Mouse (Mus musculus) embryonic facial prominence, embryonic 13.5 days (tissue): ENCODE results near the gene Ppp4r4. TPM values are rescaled to one million over a fixed set of nuclear protein-coding genes. Genes with fewer than 3 reads are reported as not detected.
A peak's percentile ranks its signal among the peaks of the same experiment; 100 is the strongest.
"Not testable (repeated sequence)": the region's sequence is repeated elsewhere in the genome, so short reads cannot be mapped to it uniquely, and the experiment has no call there.

Experiments
- ATAC-seq: fragments of 200-750 bp; cut with Nextera tagmentation; 2 replicates; pipeline ENCODE4 v1.8.0; 2017; ENCODE audit warnings: low read depth; ENCODE audit not compliant: insufficient number of reproducible peaks, insufficient read depth, low FRiP score, low TSS enrichment
- H3K27ac ChIP-seq: fragments of 300-500 bp; sonication (generic); 2 replicates; pipeline ENCODE4 v1.5.1; 2015; ENCODE audit warnings: moderate library complexity, mild to moderate bottlenecking, inconsistent platforms
- H3K27me3 ChIP-seq: fragments of 300-500 bp; sonication (generic); 2 replicates; pipeline ENCODE4 v1.6.1; 2015; ENCODE audit warnings: mild to moderate bottlenecking, inconsistent platforms
- H3K36me3 ChIP-seq: fragments of 300-500 bp; sonication (generic); 2 replicates; pipeline ENCODE4 v1.6.1; 2015; ENCODE audit warnings: mild to moderate bottlenecking, inconsistent platforms
- H3K4me1 ChIP-seq: fragments of 300-500 bp; sonication (generic); 2 replicates; pipeline ENCODE4 v1.6.1; 2015; ENCODE audit warnings: inconsistent platforms
- H3K4me2 ChIP-seq: fragments of 300-500 bp; sonication (generic); 2 replicates; pipeline ENCODE4 v1.6.1; 2015; ENCODE audit warnings: moderate library complexity, mild to moderate bottlenecking, inconsistent platforms
- H3K4me3 ChIP-seq: fragments of 300-500 bp; sonication (generic); 2 replicates; pipeline ENCODE4 v1.5.1; 2015; ENCODE audit warnings: mild to moderate bottlenecking, inconsistent platforms
- H3K9ac ChIP-seq: fragments of 300-500 bp; sonication (generic); 2 replicates; pipeline ENCODE4 v1.6.1; 2015; ENCODE audit warnings: mild to moderate bottlenecking, inconsistent platforms
- H3K9me3 ChIP-seq: fragments of 300-500 bp; sonication (generic); 2 replicates; pipeline ENCODE4 v1.6.1; 2016; ENCODE audit warnings: inconsistent platforms
- WGBS: fragments of 180-500 bp; shearing (Covaris S2); methylation state at CpG from one replicate; pipeline ENCODE4 v1.1.7; 2015; ENCODE audit warnings: mixed read lengths; 5-methylcytosine and 5-hydroxymethylcytosine counted together
- polyA plus RNA-seq: library from polyadenylated mRNA; unstranded; fragments of >200 nt; fragmentation: Nextera tagmentation; extraction: Ambion mirVana; gene quantifications from 2 replicates; pipeline ENCODE4 v1.2.1, GENCODE M21; 2015

Gene Ppp4r4
- polyA plus RNA-seq, 1 experiment from 2014 or later = 2.8 TPM

GRCm38 (mm10) chr12:103643818-103644217, 111.7 kb downstream of the Ppp4r4 start:
- H3K4me2 ChIP-seq = no peak overlapping the region
- H3K4me3 ChIP-seq = no peak overlapping the region
- H3K9ac ChIP-seq = no peak overlapping the region
- peaks cover 8% of the 10 kb centered on the region for H3K4me1 ChIP-seq
- H3K27me3 ChIP-seq = no peaks in the 10 kb centered on the region
- 70% methylated on average over 3 of the region's 3 CpGs for WGBS
- H3K9me3 ChIP-seq = no peaks in the 10 kb centered on the region
- H3K27ac ChIP-seq = peak overlapping the region; percentile 85
- H3K36me3 ChIP-seq = no peaks in the 10 kb centered on the region
- no peak for ATAC-seq

DNA sequence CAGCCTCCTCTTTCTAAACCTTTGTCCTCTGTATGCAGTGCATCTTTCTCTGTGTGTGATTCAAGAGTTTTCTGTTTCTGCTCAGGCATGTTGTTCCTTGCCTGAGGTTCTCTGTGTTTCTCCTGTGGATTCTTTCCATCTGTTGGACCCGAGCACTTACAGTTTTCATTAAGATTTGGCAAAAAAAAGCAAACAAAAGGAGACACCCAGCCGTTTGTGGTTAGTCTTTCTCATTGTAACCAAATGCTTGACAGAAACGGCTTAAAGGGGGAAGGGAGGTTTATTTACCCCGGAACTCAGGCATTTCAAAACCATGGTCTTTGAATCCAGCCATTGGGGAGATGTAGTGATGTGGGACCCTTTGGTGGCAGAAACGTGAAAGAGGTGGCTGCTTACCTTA, 112.5 kb downstream of the Ppp4r4 start:
- WGBS = 5% methylated on average over 5 of the region's 5 CpGs
- Histone ChIP-seq H3K27me3 (no peaks in the 10 kb centered on the region), H3K9me3 (no peaks in the 10 kb centered on the region), H3K4me3 (no peak overlapping the region), H3K27ac (peak overlapping the region; percentile 85), H3K4me2 (0 out of 2 replicates have a peak overlapping the region, but pooled peaks have one; percentile 16), H3K4me1 (peaks cover 8% of the 10 kb centered on the region), H3K36me3 (no peaks in the 10 kb centered on the region), H3K9ac (no peak overlapping the region)
- no peak for ATAC-seq

DNA sequence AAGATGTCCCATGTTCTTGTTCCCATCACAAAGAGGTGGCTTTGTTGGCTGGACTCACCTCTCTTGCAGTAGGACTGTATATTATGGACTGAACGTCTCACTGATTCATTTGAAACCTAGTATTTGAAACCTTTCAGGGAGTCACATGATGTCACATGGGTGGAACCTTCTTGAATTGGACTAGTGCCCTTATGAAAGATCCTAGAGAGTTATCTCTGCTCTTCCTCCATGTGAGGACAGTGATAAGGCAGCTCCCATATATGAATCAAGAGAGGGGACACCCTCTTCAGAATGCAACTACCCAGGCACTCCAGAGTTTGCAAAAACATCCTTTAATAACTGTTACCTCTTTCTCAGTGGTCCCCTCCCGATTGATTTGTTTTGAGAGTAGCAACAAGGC, 114.2 kb downstream of the Ppp4r4 start:
- Histone ChIP-seq H3K36me3 (no peaks in the 10 kb centered on the region), H3K4me1 (peaks cover 8% of the 10 kb centered on the region), H3K9me3 (0 out of 2 replicates have a peak, but pooled peaks cover 4% of the 10 kb centered on the region), H3K9ac (no peak overlapping the region), H3K4me3 (no peak overlapping the region), H3K4me2 (no peak overlapping the region), H3K27me3 (no peaks in the 10 kb centered on the region), H3K27ac (no peak overlapping the region)
- no peak for ATAC-seq
- WGBS = 74% methylated on average over 2 of the region's 2 CpGs

GRCm38 (mm10) chr12:103653836-103654235, 121.8 kb downstream of the Ppp4r4 start:
- Histone ChIP-seq H3K4me3 (no peak overlapping the region), H3K27ac (no peak overlapping the region), H3K9me3 (0 out of 2 replicates have a peak, but pooled peaks cover 4% of the 10 kb centered on the region), H3K9ac (no peak overlapping the region), H3K36me3 (no peaks in the 10 kb centered on the region), H3K27me3 (no peaks in the 10 kb centered on the region), H3K4me1 (no peaks in the 10 kb centered on the region), H3K4me2 (no peak overlapping the region)
- 96% methylated on average over 2 of the region's 2 CpGs for WGBS
- no peak for ATAC-seq

DNA sequence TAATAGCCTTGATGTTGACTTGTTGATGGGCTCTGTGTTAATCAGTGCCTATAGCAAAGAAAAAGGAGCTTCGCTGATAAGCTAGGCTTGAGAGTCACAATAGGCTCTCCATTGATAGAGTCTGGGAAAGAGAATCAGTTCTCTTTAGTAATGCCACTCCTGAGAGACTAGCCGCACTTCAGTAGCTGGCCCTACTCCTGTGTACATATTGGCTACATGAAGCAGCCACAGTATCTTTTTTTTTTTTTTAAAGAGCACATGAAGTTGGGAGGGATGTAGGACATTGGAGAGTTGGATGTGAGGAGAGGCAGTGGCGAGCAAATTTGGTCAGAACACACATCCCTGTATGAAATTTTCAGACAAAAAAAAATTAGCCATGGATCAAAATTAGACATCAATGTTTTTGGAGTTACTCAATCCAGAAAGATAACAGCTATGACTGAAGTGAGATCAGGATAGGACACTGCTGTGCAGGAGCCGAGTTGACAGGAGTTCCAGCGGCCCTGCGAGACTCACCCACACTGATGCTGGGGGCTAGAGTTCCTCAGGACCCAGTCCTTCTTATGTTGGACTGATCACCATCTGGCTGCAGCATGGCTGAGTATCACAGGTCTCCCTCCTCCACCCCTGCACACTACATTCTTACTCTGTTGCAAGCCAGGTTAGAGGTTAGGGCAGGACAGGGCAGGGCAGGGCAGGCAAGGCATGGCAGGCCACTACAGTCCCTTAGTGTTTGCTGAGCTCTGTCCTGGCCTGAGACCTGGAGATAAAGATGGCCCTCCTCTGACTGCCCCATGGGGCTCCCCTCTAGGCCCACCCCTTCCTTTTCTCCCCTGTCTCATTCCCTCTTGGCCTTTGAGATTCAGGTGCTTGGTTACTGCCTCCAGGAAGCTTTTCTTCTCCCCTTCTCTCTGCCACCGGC, 123.3 kb downstream of the Ppp4r4 start:
- H3K27me3 ChIP-seq = no peaks in the 10 kb centered on the region
- H3K9ac ChIP-seq = no peak overlapping the region
- no peaks in the 10 kb centered on the region for H3K4me1 ChIP-seq
- H3K4me3 ChIP-seq = no peak overlapping the region
- 80% methylated on average over 7 of the region's 7 CpGs for WGBS
- no peaks in the 10 kb centered on the region for H3K36me3 ChIP-seq
- 0 out of 2 replicates have a peak, but pooled peaks cover 3% of the 10 kb centered on the region for H3K9me3 ChIP-seq
- H3K4me2 ChIP-seq = no peak overlapping the region
- no peak overlapping the region for H3K27ac ChIP-seq
- ATAC-seq = no peak

- H3K9ac ChIP-seq = no peak within 1 kb of the TSS
- no peak for ATAC-seq
- H3K4me3 ChIP-seq = no peak within 1 kb of the TSS
- no peaks in the 10 kb centered on the region for H3K4me1 ChIP-seq
- no peak within 1 kb of the TSS for H3K4me2 ChIP-seq
- H3K9me3 ChIP-seq = no peaks in the 10 kb centered on the region
- H3K27me3 ChIP-seq = no peaks in the 10 kb centered on the region
- H3K27ac ChIP-seq = no peak within 1 kb of the TSS
- WGBS = 73% methylated on average over 9 of the region's 9 CpGs
- H3K36me3 ChIP-seq = no peaks in the 10 kb centered on the region
Observed at GRCm38 (mm10) chr12:103656848-103657626, 125.0 kb downstream of the Ppp4r4 start, which contains the start of gene Serpina6. Serpina6 (minus strand) TSS chr12:103657212.

DNA sequence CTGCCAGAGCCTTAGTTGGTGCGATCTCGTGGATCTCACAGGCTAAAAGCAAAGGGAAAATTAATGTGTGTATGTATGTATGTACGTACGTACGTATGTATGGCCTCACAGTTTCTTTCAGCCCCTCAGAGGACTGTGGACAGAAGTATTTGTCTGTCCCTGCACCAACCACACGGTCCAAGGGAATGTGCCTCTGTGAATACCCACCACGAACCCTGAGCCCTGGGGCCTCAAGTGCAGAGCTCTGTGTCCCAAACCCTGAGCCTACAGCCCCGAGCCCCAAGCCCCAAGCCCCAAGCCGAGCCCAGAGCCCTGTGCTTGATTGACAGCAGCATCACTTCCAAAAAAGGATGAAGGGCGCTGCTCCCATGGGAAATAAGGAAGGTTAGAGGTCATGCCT, 125.9 kb downstream of the Ppp4r4 start:
- H3K4me3 ChIP-seq = no peak overlapping the region
- 80% methylated on average over 10 of the region's 10 CpGs for WGBS
- no peaks in the 10 kb centered on the region for H3K9me3 ChIP-seq
- no peak overlapping the region for H3K27ac ChIP-seq
- H3K27me3 ChIP-seq = no peaks in the 10 kb centered on the region
- H3K9ac ChIP-seq = no peak overlapping the region
- no peaks in the 10 kb centered on the region for H3K4me1 ChIP-seq
- H3K4me2 ChIP-seq = no peak overlapping the region
- no peaks in the 10 kb centered on the region for H3K36me3 ChIP-seq
- ATAC-seq = no peak

DNA sequence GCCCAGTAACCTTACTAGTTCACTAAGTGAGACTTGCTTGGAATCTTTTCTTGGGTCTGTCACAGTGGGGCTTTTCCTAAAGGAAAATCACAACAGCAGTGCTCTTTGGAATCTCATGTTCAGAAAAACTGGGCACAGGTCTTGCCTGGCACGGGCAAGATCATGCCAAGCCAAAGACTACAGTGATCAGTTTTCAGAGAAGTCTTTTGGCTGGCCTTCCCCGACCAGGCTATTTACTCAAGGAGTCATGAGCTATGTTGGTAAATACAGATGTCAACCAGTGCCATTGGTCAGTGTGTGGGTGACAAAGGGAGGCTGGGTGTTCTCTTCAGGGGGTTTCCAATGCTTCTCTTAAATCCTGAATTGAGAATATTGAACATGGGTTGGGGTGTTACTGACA, 127.1 kb downstream of the Ppp4r4 start:
- WGBS = 87% methylated on average over 2 of the region's 2 CpGs
- Histone ChIP-seq H3K4me1 (no peaks in the 10 kb centered on the region), H3K27me3 (no peaks in the 10 kb centered on the region), H3K27ac (no peak overlapping the region), H3K9me3 (no peaks in the 10 kb centered on the region), H3K4me2 (no peak overlapping the region), H3K9ac (no peak overlapping the region), H3K4me3 (no peak overlapping the region), H3K36me3 (no peaks in the 10 kb centered on the region)
- ATAC-seq = no peak

- Histone ChIP-seq H3K27me3 (no peaks in the 10 kb centered on the region), H3K9ac (no peak overlapping the region), H3K27ac (no peak overlapping the region), H3K9me3 (no peaks in the 10 kb centered on the region), H3K4me3 (no peak overlapping the region), H3K4me2 (no peak overlapping the region), H3K4me1 (no peaks in the 10 kb centered on the region), H3K36me3 (no peaks in the 10 kb centered on the region)
- 78% methylated on average over 5 of the region's 5 CpGs for WGBS
- ATAC-seq = no peak
Observed at GRCm38 (mm10) chr12:103660076-103660475, 128.0 kb downstream of the Ppp4r4 start.

GRCm38 (mm10) chr12:103662053-103662452, 130.0 kb downstream of the Ppp4r4 start:
- H3K9ac ChIP-seq, H3K4me3 ChIP-seq, ATAC-seq, H3K9me3 ChIP-seq, H3K4me1 ChIP-seq, H3K36me3 ChIP-seq, H3K27me3 ChIP-seq, H3K27ac ChIP-seq, H3K4me2 ChIP-seq: not testable (repeated sequence)
